Mouse (Mus musculus) kidney, postnatal 0 days (tissue): Measurements from ENCODE around the gene Bcl2. TPM values are rescaled to one million over a fixed set of nuclear protein-coding genes. Genes with fewer than 3 reads are reported as not detected.

Source experiments
- ATAC-seq: fragments of 200-750 bp; cut with Nextera tagmentation; replicated peaks from 2 replicates; pipeline ENCODE4 v1.8.0; 2017; ENCODE audit warnings: low read depth, moderate number of reproducible peaks, moderate TSS enrichment, moderate library complexity; ENCODE audit not compliant: low FRiP score
- DNase-seq: peaks from one replicate; pipeline ENCODE4 v3.0.0-alpha.2; 2016; ENCODE audit warnings: low spot score
- H3K27ac ChIP-seq: fragments of 300-500 bp; sonication (generic); 2 replicates; pipeline ENCODE4 v1.5.1; 2014; ENCODE audit warnings: mild to moderate bottlenecking
- H3K27me3 ChIP-seq: fragments of 300-500 bp; sonication (generic); 2 replicates; pipeline ENCODE4 v1.6.1; 2014; ENCODE audit warnings: low read length, mixed read lengths; ENCODE audit not compliant: insufficient read depth
- H3K36me3 ChIP-seq: fragments of 300-500 bp; sonication (generic); 2 replicates; pipeline ENCODE4 v1.6.1; 2014; ENCODE audit warnings: low read length, mixed read lengths; ENCODE audit not compliant: insufficient read depth
- H3K4me1 ChIP-seq: fragments of 300-500 bp; sonication (generic); replicated peaks from 2 replicates; pipeline ENCODE4 v1.6.1; 2014; ENCODE audit warnings: antibody characterized with exemption, low read length, mixed read lengths; ENCODE audit not compliant: insufficient read depth
- H3K4me2 ChIP-seq: fragments of 300-500 bp; sonication (generic); 2 replicates; pipeline ENCODE4 v1.6.1; 2014; ENCODE audit warnings: mild to moderate bottlenecking, low read length, moderate library complexity, mixed read lengths
- H3K4me3 ChIP-seq: fragments of 300-500 bp; sonication (generic); replicated peaks from 2 replicates; pipeline ENCODE4 v1.5.1; 2014; ENCODE audit warnings: low read depth, low read length
- H3K9ac ChIP-seq: fragments of 300-500 bp; sonication (generic); 2 replicates; pipeline ENCODE4 v1.6.1; 2014; ENCODE audit warnings: low read depth, low read length
- H3K9me3 ChIP-seq: fragments of 300-500 bp; sonication (generic); replicated peaks from 2 replicates; pipeline ENCODE4 v1.6.1; 2016; ENCODE audit warnings: low read length, inconsistent platforms, mixed read lengths
- CTCF ChIP-seq: IDR thresholded peaks from 2 replicates; pipeline ENCODE4 v1.5.1; 2016; ENCODE audit warnings: antibody characterized with exemption, low read depth, mild to moderate bottlenecking, moderate library complexity
- WGBS: fragments of 180-500 bp; shearing (Covaris S2); extraction: QIAGEN DNeasy Blood & Tissue Kit; methylation state at CpG from one replicate; pipeline ENCODE4 v1.1.7; 2014; 5-methylcytosine and 5-hydroxymethylcytosine counted together
- polyA plus RNA-seq: library from polyadenylated mRNA; unstranded; fragments of >200 nt; fragmentation: Nextera tagmentation; extraction: Ambion mirVana; gene quantifications from 2 replicates; pipeline ENCODE4 v1.2.1, GENCODE M21; 2015

The Bcl2 gene
- polyA plus RNA-seq, 1 experiment from 2014 or later: 11.7 TPM

DNA sequence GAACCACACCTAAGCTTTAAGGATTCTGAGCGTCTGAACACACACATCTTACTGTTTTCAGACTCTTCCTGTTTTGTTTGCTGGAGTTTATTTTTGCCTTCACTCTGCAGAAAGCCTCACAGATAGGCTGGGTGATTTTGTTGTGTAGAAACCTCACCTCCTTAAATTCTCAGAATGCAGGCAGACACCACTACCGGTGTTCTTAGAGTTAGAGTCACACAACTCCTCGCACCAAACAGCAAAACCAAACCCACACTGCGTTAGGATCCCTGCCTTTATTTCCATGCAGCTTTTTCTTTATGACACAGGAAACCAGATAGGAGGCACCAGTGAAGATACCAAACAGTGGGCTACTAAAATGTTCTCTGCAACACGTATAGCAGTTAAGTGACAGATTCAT lies 113.2 kb downstream of the Bcl2 start:
- H3K4me1 ChIP-seq: peaks cover 20% of the 10 kb centered on the region
- no peaks in the 10 kb centered on the region for H3K9me3 ChIP-seq
- H3K27me3 ChIP-seq: no peaks in the 10 kb centered on the region
- H3K4me3 ChIP-seq: no peak overlapping the region
- H3K27ac ChIP-seq: no peak overlapping the region
- WGBS: 74% methylated on average over 5 of the region's 5 CpGs
- TF ChIP-seq CTCF: no peak
- H3K4me2 ChIP-seq: no peak overlapping the region
- H3K36me3 ChIP-seq: no peaks in the 10 kb centered on the region
- DNase-seq: no peak
- ATAC-seq: no peak
- H3K9ac ChIP-seq: no peak overlapping the region

DNA sequence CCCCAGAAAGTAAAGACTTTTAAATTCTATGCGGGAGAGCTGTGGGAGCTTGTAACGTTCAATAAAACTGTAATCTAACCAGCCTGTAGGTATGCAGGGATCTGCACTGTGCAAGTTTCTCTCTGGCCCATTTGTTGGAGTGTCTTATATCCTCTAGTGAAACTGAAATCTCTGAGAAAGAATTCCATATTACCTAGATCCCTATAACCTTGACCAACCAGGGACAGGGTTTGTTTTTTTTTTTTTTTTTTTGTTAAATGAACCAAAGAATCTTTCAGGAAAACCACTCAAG lies 115.8 kb downstream of the Bcl2 start:
- H3K4me1 ChIP-seq: peaks cover 11% of the 10 kb centered on the region
- 29% methylated on average over 2 of the region's 2 CpGs for WGBS
- H3K36me3 ChIP-seq: no peaks in the 10 kb centered on the region
- H3K27ac ChIP-seq: 0 out of 2 replicates have a peak overlapping the region, but pooled peaks have one; percentile 56
- no peak overlapping the region for H3K9ac ChIP-seq
- no peak for ATAC-seq
- H3K4me3 ChIP-seq: no peak overlapping the region
- no peaks in the 10 kb centered on the region for H3K27me3 ChIP-seq
- H3K4me2 ChIP-seq: no peak overlapping the region
- no peak for DNase-seq
- H3K9me3 ChIP-seq: no peaks in the 10 kb centered on the region
- no peak for TF ChIP-seq CTCF

DNA sequence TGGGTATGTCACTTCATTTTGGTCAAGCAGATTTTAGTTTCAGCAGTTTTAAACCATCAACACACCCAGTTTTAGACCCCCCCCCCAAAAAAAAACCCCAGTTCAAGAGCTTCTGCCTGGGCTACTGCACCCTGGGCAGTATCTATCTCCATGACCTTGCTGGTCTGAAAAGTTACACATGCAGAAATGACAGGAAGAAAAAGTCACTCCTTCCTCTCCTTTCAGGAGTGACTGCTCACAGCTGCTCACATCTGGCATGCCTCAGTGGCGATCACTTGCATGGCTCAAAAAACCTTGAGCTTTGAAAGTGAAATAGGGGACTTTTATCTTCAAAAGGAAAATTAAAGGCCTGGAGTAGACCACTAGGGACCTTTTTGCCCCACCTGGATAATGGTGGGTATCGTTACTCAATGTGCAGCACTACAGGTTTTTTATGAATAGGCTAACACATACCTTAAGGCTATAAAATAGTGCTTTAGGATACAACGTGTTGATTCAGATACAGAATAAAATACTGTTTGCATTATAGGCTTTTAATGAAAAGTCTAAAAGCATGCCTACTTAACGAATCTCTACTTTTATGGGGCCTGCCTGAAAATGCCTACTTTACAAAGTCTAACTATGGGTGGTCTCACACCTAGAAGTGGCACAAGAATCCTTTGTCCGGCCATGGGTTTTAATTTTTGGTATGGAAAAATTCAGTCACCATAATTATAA lies 116.3 kb downstream of the Bcl2 start:
- Histone ChIP-seq H3K9ac (no peak overlapping the region), H3K4me1 (peaks cover 7% of the 10 kb centered on the region), H3K9me3 (no peaks in the 10 kb centered on the region), H3K36me3 (no peaks in the 10 kb centered on the region), H3K27me3 (no peaks in the 10 kb centered on the region), H3K4me2 (no peak overlapping the region), H3K27ac (0 out of 2 replicates have a peak overlapping the region, but pooled peaks have one; percentile 56), H3K4me3 (no peak overlapping the region)
- no peak for TF ChIP-seq CTCF
- WGBS: 42% methylated on average over 5 of the region's 5 CpGs
- peak; percentile 31 for DNase-seq
- ATAC-seq: no peak

DNA sequence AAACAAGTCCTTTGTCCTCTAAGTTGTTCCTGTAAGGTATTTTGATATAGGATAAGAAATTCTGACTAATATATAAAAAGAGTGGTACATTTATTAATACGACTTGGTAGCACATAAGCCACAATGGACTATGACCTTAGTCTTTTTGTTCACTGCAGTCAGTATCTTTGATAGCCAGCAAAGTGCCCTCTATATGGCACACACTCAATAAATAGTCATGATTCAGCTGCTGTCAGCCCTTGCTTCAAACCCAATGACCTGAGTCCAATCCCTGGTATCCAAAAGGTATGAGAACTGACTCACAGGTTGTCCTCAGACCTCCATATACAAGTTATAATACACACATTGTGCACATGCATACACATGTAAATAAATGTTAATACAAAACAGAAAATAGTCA lies 117.7 kb downstream of the Bcl2 start:
- Histone ChIP-seq H3K4me1 (no peaks in the 10 kb centered on the region), H3K4me3 (no peak overlapping the region), H3K27me3 (no peaks in the 10 kb centered on the region), H3K9ac (no peak overlapping the region), H3K9me3 (no peaks in the 10 kb centered on the region), H3K27ac (no peak overlapping the region), H3K36me3 (no peaks in the 10 kb centered on the region), H3K4me2 (no peak overlapping the region)
- 94% methylated on average over 1 of the region's 1 CpGs for WGBS
- ATAC-seq: no peak
- TF ChIP-seq CTCF: no peak
- DNase-seq: no peak

DNA sequence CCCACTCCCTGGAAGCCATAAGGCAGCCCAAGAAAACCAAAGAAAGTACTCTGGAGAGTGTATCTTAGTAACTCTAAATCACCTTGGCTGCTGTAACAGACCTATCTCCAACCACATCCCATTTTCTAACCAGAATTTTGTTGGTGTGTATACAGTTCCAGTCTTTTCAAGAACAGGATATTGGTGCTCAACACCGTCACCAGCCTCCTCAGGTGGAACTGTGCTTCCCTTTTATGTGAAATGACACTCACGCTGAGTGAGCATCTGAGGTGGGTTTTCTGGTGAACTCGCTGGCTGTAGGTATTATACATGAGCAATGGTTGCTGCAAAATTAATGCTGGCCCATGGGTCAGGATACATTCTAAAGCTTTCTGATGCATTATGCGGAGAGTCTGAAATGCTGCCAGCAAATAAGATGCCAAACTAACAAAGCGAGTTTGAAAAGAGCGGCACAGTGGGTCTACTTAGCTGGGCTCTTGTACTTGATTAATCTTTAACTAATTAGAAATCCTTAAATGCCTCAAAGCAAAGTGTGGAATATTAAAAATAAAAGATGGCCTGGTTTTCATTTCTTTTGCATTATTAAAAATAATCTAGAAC lies 118.7 kb downstream of the Bcl2 start:
- no peaks in the 10 kb centered on the region for H3K4me1 ChIP-seq
- ATAC-seq: no peak
- no peak for TF ChIP-seq CTCF
- H3K27me3 ChIP-seq: no peaks in the 10 kb centered on the region
- H3K27ac ChIP-seq: no peak overlapping the region
- no peaks in the 10 kb centered on the region for H3K9me3 ChIP-seq
- no peak overlapping the region for H3K4me2 ChIP-seq
- DNase-seq: no peak
- no peak overlapping the region for H3K9ac ChIP-seq
- H3K4me3 ChIP-seq: no peak overlapping the region
- WGBS: 67% methylated on average over 6 of the region's 6 CpGs
- no peaks in the 10 kb centered on the region for H3K36me3 ChIP-seq

DNA sequence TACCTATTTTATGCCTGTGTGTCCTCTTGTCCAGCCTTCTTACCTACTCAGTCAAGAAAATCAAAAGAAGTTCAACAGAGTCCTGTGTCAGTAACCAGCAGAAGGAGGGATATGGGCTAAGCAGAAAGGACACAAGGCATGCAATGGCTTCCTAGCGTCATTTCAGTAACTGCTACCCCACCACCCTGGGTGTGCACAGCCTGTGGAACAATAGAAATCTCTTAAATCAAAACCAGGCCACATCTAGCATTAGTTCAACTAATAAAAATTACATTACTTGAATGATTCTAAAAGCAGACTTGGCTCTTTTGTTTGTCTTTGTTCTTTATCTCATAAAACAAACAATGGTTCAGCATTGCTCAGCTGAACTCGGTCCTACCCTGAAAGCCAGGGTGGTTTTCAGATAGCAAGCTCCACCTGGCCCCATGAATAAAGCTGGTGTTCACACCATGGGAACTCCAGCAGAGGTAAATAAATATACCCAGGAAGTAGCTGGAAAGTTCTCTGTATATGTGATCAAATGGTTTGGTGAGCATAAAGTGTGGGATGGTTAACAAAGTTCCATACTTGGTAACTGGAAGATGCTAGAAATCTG lies 122.8 kb downstream of the Bcl2 start:
- WGBS: 42% methylated on average over 2 of the region's 2 CpGs
- peaks cover 11% of the 10 kb centered on the region; the same call in 1 of the 2 replicates for H3K4me1 ChIP-seq
- H3K36me3 ChIP-seq: no peaks in the 10 kb centered on the region
- H3K27ac ChIP-seq: no peak overlapping the region
- no peaks in the 10 kb centered on the region for H3K27me3 ChIP-seq
- ATAC-seq (no peak), DNase-seq (no peak)
- H3K9ac ChIP-seq: no peak overlapping the region
- no peak for TF ChIP-seq CTCF
- no peak overlapping the region for H3K4me2 ChIP-seq
- H3K4me3 ChIP-seq: no peak overlapping the region
- H3K9me3 ChIP-seq: no peaks in the 10 kb centered on the region
